ENCODE assay signal across 8 mouse cellular contexts in genomic region chr7:92666274-92666820, GRCm38 (mm10). TPM values are rescaled to one million over a fixed set of nuclear protein-coding genes. Genes with fewer than 3 reads are reported as not detected.
A peak's percentile ranks its signal among the peaks of the same experiment; 100 is the strongest.
DNase-seq lines count a peak whose midpoint lies in the region; ATAC-seq and TF ChIP-seq lines count a peak whose summit lies in the region.

No protein-coding gene starts in this region.

- H3K27ac ChIP-seq in lung, postnatal 0 days (ENCODE audit: low read length), result peak overlapping the region; percentile 59
- no peak overlapping the region for H3K27ac ChIP-seq in embryonic facial prominence, embryonic 15.5 days (replicated peaks)
- H3K27ac ChIP-seq in limb, embryonic 13.5 days, result no peak overlapping the region
- H3K27ac ChIP-seq in neural tube, embryonic 15.5 days (replicated peaks), result no peak overlapping the region

- peak; percentile 26 for DNase-seq in lung, postnatal 0 days (ENCODE audit: low spot score)
- DNase-seq in lung, postnatal 4 days, result no peak
- DNase-seq in layer of hippocampus, postnatal 10 days (ENCODE audit: low spot score in 2 of 2), result no peak
- DNase-seq in kidney, postnatal 4 days, result no peak
- no peak for DNase-seq in kidney, adult 9 months

- no peaks in the 10 kb centered on the region for H3K27me3 ChIP-seq in lung, postnatal 0 days (replicated peaks; ENCODE audit: insufficient read depth, low read length)
- H3K27me3 ChIP-seq in embryonic facial prominence, embryonic 15.5 days, result no peaks in the 10 kb centered on the region
- no peaks in the 10 kb centered on the region for H3K27me3 ChIP-seq in limb, embryonic 13.5 days
- H3K27me3 ChIP-seq in neural tube, embryonic 15.5 days (replicated peaks), result no peaks in the 10 kb centered on the region

- no peaks in the 10 kb centered on the region; the same call in 1 of the 2 replicates for H3K36me3 ChIP-seq in lung, postnatal 0 days (ENCODE audit: insufficient read depth, low read length)
- peaks cover 7% of the 10 kb centered on the region for H3K36me3 ChIP-seq in embryonic facial prominence, embryonic 15.5 days
- peaks cover 18% of the 10 kb centered on the region for H3K36me3 ChIP-seq in limb, embryonic 13.5 days
- peaks cover 9% of the 10 kb centered on the region for H3K36me3 ChIP-seq in neural tube, embryonic 15.5 days

- TF ChIP-seq CTCF in lung, postnatal 0 days (IDR thresholded peaks at IDR 0.05), result no peak

- H3K9me3 ChIP-seq in lung, postnatal 0 days (ENCODE audit: low read length), result no peaks in the 10 kb centered on the region
- no peaks in the 10 kb centered on the region for H3K9me3 ChIP-seq in embryonic facial prominence, embryonic 15.5 days (replicated peaks)
- no peaks in the 10 kb centered on the region for H3K9me3 ChIP-seq in limb, embryonic 13.5 days
- no peaks in the 10 kb centered on the region for H3K9me3 ChIP-seq in neural tube, embryonic 15.5 days (replicated peaks)

- ATAC-seq in lung, postnatal 0 days, result no peak
- ATAC-seq in embryonic facial prominence, embryonic 15.5 days (ENCODE audit: insufficient number of reproducible peaks, low FRiP score, low TSS enrichment, low read depth), result no peak
- no peak for ATAC-seq in limb, embryonic 13.5 days (ENCODE audit: low FRiP score, low read depth)
- ATAC-seq in neural tube, embryonic 15.5 days (ENCODE audit: low FRiP score), result no peak

- no peak overlapping the region for H3K9ac ChIP-seq in lung, postnatal 0 days (replicated peaks; ENCODE audit: low read depth)
- H3K9ac ChIP-seq in embryonic facial prominence, embryonic 15.5 days, result no peak overlapping the region
- peak overlapping the region; percentile 50; the same call in 1 of the 2 replicates for H3K9ac ChIP-seq in limb, embryonic 13.5 days
- H3K9ac ChIP-seq in neural tube, embryonic 15.5 days (replicated peaks), result no peak overlapping the region

- peak overlapping the region; percentile 66 for H3K4me2 ChIP-seq in lung, postnatal 0 days (replicated peaks; ENCODE audit: low read depth, low read length)
- H3K4me2 ChIP-seq in embryonic facial prominence, embryonic 15.5 days (replicated peaks), result peak overlapping the region; percentile 53
- H3K4me2 ChIP-seq in limb, embryonic 13.5 days (replicated peaks), result peak overlapping the region; percentile 78
- H3K4me2 ChIP-seq in neural tube, embryonic 15.5 days, result peak overlapping the region; percentile 65

- peaks cover 14% of the 10 kb centered on the region; the same call in 1 of the 2 replicates for H3K4me1 ChIP-seq in lung, postnatal 0 days (ENCODE audit: insufficient read depth, low read depth, low read length)
- H3K4me1 ChIP-seq in embryonic facial prominence, embryonic 15.5 days, result peaks cover 18% of the 10 kb centered on the region
- peaks cover 21% of the 10 kb centered on the region for H3K4me1 ChIP-seq in limb, embryonic 13.5 days
- H3K4me1 ChIP-seq in neural tube, embryonic 15.5 days, result peaks cover 22% of the 10 kb centered on the region

- H3K4me3 ChIP-seq in lung, postnatal 0 days (ENCODE audit: low read depth, low read length), result no peak overlapping the region
- peak overlapping the region; percentile 93; the same call in 1 of the 2 replicates for H3K4me3 ChIP-seq in embryonic facial prominence, embryonic 15.5 days (replicated peaks)
- H3K4me3 ChIP-seq in limb, embryonic 13.5 days, result peak overlapping the region; percentile 97
- peak overlapping the region; percentile 78 for H3K4me3 ChIP-seq in neural tube, embryonic 15.5 days (replicated peaks)

- 61% methylated on average over 7 of the region's 7 CpGs for WGBS in lung, postnatal 0 days
- 73% methylated on average over 7 of the region's 7 CpGs for WGBS in embryonic facial prominence, embryonic 15.5 days
- 71% methylated on average over 7 of the region's 7 CpGs for WGBS in limb, embryonic 13.5 days
- WGBS in neural tube, embryonic 15.5 days, result 84% methylated on average over 7 of the region's 7 CpGs

- no peak for TF ChIP-seq EP300 in lung, postnatal 0 days (IDR thresholded peaks at IDR 0.05)

RNA-seq across cellular contexts. Expression of gene Pcf11, which starts 3.4 kb away (rescaled TPM):
- 17.4 and 20.0 TPM in 2 replicates for polyA plus RNA-seq in lung, postnatal 0 days (2015; fragmentation: Nextera tagmentation; extraction: Ambion mirVana)
- 23.1 and 25.5 TPM in 2 replicates for polyA plus RNA-seq in embryonic facial prominence, embryonic 15.5 days (2015; fragmentation: Nextera tagmentation; extraction: Ambion mirVana)
- 22.8 and 25.4 TPM in 2 replicates for polyA plus RNA-seq in limb, embryonic 13.5 days (2015; fragmentation: Nextera tagmentation; extraction: Ambion mirVana)
- polyA plus RNA-seq in neural tube, embryonic 15.5 days (2015; fragmentation: Nextera tagmentation; extraction: Ambion mirVana), result 17.9 and 19.7 TPM in 2 replicates
- total RNA-seq in layer of hippocampus, postnatal 10 days (2021), result 10 to 100 TPM; 41.8 to 45.5 TPM

RNA-seq across cellular contexts. Expression of gene Ankrd42, which starts 29.4 kb away (rescaled TPM):
- 6.5 and 8.6 TPM in 2 replicates for polyA plus RNA-seq in lung, postnatal 0 days (2015; fragmentation: Nextera tagmentation; extraction: Ambion mirVana)
- 11.4 and 12.9 TPM in 2 replicates for polyA plus RNA-seq in embryonic facial prominence, embryonic 15.5 days (2015; fragmentation: Nextera tagmentation; extraction: Ambion mirVana)
- polyA plus RNA-seq in limb, embryonic 13.5 days (2015; fragmentation: Nextera tagmentation; extraction: Ambion mirVana), result 8.2 and 9.1 TPM in 2 replicates
- 19.5 and 20.6 TPM in 2 replicates for polyA plus RNA-seq in neural tube, embryonic 15.5 days (2015; fragmentation: Nextera tagmentation; extraction: Ambion mirVana)
- 10 to 100 TPM; 26.4 to 26.6 TPM for total RNA-seq in layer of hippocampus, postnatal 10 days (2021)
